Mouse (Mus musculus): ENCODE data around the gene Elf1.

The Elf1 gene

GRCm38 (mm10) chr14:79573482-79574191 is 92.6 kb downstream of the Elf1 start:
- peak; percentile 45 for DNase-seq (ENCODE audit: low read depth)

DNA sequence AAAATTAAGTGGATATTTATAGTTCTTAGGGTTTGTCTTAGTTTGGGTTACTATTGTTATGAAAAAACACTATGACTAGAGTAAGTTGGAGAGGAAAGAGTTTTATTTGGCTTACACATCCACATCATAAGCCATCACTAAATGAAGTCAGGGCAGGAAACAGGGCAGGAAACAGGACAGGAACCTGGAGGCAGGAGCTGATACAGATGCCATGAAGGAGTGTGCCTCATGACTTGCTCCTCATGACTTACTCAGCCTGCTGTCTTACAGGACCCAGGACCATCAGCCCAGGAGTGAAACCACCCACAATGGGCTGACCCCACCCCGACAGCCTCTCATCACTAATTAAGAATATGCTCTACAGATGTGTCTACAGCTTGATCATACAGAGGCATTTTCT is 93.4 kb downstream of the Elf1 start:
- DNase-seq (ENCODE audit: low read depth): peak; percentile 56

GRCm38 (mm10) chr14:79583526-79584245 is 102.7 kb downstream of the Elf1 start:
- DNase-seq (ENCODE audit: low read depth): no peak

DNA sequence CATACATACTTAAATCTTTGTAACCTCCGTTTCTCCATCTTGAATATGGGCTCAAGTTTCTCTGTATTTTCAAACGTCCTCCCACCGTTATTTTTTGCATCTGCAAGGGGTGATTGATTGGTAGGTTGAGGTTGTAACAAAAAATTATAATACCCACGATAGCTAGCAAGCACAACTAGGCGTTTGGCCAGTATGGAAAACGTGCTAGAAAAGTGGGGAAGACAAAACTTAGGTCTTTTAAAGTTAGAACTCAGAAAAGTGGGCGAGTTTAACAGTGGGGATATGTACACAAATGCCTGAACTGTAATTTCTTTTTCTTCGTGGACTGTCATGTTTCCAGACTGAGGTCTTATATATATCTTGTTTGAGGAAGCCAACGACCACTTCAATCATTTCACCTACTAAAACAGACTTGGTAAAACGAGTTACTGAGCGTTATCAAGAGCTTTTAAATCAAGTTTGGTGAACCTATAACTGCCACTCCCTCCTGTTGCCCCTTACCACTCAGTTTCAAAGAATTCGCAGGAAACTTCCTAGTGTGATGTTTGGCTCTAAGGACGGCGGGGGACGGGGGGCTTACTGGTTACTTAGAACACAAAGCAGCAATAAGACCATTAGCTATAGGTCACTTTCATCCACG is 105.6 kb downstream of the Elf1 start:
- DNase-seq (ENCODE audit: low read depth): peak; percentile 27

DNA sequence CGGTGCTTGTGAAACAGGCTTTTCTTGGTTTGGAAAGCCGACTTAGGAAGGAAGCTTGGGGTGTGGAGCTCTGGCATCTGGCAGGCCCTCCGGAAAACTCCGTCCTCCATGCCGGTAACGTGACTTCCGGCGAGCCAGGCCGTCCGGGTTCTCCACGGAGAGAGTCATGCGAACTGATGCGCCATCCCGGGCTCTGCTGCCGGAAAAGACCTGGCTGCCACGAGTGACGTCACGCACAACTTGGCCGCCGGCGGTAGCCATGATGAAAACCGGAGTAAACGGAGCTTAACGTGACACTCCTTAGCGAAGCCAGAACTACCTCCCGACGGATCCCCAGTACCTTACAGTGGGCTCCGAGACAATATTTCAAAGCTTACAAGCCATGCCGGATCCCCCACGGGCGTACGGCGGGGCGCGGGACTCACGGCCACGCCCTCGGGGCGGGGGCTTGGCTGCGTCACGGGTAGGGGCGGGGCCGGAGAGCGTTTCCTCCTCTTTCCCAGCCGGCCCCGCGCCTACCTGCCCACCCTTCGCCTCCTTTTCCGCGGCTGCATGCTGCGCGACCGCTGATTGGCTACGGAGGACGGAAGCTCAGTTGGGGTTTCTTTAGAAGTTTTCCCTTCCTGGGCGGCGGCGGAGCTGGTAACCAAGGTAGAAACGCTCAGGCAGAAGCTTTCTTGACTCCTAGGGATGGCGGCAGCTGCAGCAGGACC is 106.3 kb downstream of the Elf1 start, which contains the start of gene Sugt1:
Gene Sugt1, plus strand, starts transcription at position 553 of the 713 bp plus-strand sequence.
- DNase-seq (ENCODE audit: low read depth): peak; percentile 97

- DNase-seq (ENCODE audit: low read depth): no peak
Measured at GRCm38 (mm10) chr14:79587852-79588229, 106.8 kb downstream of the Elf1 start.

DNA sequence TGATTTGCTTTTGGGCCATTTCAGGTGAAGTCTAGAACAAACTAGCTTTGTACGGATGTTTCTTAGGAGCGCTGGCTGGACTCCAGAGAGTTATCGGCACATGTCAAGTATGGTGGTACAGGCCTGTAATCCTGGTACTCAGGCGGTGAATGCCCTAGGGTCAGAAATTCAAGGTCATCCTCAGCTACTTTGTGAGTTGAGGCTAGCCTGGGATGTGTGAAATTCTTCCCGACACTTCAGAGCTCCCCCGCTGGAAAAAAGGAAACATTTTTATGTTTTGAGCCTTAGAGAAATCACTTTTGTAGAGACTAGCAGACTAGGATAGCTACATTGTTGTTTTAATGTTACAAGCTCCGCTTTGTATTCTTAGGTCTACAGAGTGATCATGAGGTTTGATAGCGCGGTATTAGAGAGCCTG is 107.5 kb downstream of the Elf1 start:
- DNase-seq (ENCODE audit: low read depth): peak; percentile 56

- DNase-seq (ENCODE audit: low read depth): peak; percentile 55
Measured at GRCm38 (mm10) chr14:79589401-79589800, 108.4 kb downstream of the Elf1 start.

DNA sequence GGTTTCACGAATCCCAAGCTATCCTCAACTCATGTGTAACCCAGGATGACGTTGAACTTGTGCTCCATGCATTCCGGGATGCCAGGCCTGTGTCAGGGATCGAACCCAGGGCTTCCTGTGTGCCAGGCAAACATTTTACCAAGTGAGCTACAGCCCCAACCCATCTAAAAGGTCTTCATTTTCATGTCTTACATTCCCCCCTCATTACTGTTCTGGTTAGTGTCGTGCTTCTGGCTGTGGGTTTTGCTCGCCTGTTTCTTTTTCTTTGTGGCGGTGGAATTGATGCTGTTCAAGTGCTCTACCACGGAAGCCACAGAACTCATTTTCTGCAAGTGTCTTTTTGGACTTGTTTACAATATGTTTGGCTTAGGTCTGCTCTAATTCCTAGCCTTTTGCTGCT is 109.9 kb downstream of the Elf1 start:
- DNase-seq (ENCODE audit: low read depth): no peak

DNA sequence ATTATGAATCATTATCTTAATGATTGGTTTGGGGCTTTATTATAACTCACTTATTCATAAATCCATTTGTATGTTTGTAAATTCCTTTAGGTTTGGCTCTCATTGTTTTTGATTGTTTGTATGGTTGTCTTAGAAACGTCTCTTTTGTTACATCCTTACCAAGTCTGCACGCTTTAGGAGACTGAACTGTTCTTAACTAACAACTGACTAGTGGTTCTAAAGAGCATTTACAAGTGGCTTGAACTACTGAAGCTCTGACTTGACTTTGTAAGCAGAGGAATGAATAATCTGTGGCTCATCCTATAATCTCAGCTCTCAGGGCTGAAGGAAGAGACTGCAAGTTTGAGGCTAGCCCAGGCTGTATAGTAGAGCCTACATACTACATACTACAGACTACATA is 110.6 kb downstream of the Elf1 start:
- no peak for DNase-seq (ENCODE audit: low read depth)

DNA sequence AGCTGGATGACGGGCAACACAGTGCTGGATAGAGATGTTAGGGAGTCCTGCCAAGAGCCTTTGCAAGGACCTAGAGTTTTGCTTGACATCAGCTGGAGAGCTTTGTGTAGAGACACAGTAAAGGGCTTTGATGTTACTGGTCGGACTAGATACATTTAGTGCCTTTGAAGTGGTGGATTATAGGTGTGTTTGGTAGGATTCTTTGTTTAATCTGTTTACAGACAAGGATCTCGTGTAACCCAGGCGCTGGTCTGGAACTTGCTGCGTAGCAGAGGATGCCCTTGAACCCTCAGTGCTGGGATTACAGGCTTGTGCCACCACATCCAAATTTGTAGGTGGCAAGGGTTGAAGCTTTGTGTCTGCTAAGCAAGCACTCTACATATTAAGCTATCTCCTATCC is 113.1 kb downstream of the Elf1 start:
- DNase-seq (ENCODE audit: low read depth): no peak

- DNase-seq (ENCODE audit: low read depth): no peak
Measured at GRCm38 (mm10) chr14:79596602-79597001, 115.6 kb downstream of the Elf1 start.

DNA sequence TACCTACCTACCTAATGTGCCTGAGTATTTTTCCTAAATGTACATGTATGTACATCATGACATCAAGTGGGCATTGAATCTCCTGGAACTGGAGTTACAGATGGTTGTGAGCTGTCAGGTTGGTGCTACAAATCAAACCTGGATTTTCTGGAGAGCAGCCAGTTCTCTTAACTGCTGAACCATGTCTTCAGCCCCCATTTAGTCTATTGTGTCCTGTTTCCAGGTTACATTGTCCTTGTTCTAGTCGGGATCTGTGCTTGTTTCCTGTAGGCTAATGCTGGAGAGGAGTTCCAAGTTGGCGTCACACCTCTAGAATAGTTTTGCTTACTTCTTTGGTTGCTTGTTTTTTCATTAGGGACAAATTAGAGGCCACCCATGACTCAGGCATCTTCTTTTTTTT is 124.9 kb downstream of the Elf1 start:
- DNase-seq (ENCODE audit: low read depth): no peak

DNA sequence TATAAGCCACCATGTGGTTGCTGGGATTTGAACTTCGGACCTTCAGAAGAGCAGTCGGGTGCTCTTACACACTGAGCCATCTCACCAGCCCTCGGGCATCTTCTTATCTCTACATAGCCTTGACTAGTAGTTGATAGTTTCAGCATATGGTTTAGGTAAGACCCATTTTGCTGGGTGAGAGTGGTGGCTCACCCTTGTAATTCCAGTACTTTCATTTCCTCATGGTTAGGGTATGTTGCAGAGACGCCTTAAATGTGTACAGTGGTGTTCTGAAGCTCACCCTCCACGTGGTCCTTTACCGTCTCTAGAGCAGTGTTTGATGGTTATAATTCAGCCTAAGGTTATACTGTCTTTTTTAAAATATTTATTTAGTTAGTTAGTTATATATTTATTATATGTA is 125.4 kb downstream of the Elf1 start:
- DNase-seq (ENCODE audit: low read depth): no peak

- DNase-seq (ENCODE audit: low read depth): no peak
Measured at GRCm38 (mm10) chr14:79606867-79607266, 125.9 kb downstream of the Elf1 start.

GRCm38 (mm10) chr14:79607352-79607751 is 126.4 kb downstream of the Elf1 start:
- DNase-seq (ENCODE audit: low read depth): no peak

GRCm38 (mm10) chr14:79608286-79608685 is 127.3 kb downstream of the Elf1 start:
- DNase-seq (ENCODE audit: low read depth): no peak

DNA sequence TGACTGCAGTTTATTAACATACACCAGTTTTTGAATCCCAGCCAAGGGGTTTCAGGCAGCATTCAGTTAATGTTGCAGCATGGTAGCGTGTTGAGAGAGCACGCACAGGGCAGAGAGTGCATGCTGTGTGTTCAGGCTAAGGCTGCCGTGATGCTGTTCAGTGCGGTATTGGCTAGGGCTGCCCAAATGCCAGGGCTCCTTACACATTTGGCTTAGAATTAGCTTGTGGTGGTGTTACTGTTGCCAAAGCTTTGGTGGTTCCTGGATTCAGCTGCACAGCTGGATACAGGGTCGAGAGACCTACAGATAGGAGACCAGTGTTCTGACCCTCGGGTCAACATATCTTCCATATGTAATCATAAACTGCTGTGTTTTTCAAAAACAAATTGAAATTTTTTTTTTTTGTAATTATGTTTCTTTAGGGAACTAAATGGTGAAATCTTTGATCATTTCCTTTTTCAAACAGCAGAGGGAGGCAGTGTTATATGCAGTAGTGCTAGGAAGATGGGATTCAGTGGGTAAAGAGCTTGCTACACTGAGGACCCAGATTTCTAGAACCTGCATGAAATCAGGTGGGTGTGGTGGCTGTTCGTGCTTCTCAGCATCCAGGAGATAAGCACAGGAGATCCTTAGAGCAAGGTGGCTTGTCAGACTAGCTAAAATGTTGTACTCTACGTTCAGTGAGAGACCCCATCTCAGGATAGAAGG is 136.3 kb downstream of the Elf1 start:
- DNase-seq (ENCODE audit: low read depth): peak; percentile 48

- DNase-seq (ENCODE audit: low read depth): no peak
Measured at GRCm38 (mm10) chr14:79619802-79620201, 138.8 kb downstream of the Elf1 start.

GRCm38 (mm10) chr14:79621143-79621542 is 140.1 kb downstream of the Elf1 start:
- DNase-seq (ENCODE audit: low read depth): no peak
